11 mouse cellular contexts compared by ENCODE assay signal in the genomic region with DNA sequence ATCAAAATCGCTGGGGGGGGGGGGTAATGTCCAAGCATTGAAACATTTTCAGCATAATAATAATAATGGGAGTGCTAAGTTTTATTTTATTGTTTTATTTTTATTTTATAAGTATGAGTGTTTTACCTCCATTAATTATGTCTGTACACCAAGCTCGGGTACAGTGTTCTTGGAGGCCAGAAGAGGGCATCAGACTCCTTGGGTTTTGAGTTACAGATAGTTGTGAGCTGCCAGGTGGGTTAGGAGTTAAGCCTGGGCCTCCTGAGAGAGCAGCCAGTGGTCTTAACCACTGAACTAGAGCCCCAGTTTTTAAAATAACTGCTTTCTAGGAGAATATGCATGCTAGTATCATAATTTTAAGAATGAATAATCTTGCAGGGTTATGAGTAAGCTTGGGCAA. TPM values are rescaled to one million over a fixed set of nuclear protein-coding genes. Genes with fewer than 3 reads are reported as not detected.
DNase-seq lines count a peak whose midpoint lies in the region; ATAC-seq lines count a peak whose summit lies in the region.
"Had no signal": no experiment of that assay in that cellular context is flagged by ENCODE, and none has a peak within 500 bp of the region (broad histone marks: within the 10 kb centered on the region; RNA-seq: fewer than 3 reads in every experiment).

No protein-coding gene starts in this region.

- no peak overlapping the region for H3K27ac ChIP-seq in heart, embryonic 10.5 days
- H3K27ac ChIP-seq: hindbrain, embryonic 14.5 days; liver, embryonic 15.5 days had no signal

- peak; percentile 72 for DNase-seq in heart, embryonic 10.5 days (ENCODE audit: low spot score)
- DNase-seq in heart, adult 18-20 months, result no peak
- peak; percentile 33 for DNase-seq in retina, embryonic 14.5 days (ENCODE audit: low spot score)
- no peak for DNase-seq in retina, postnatal 1 day
- DNase-seq in thymus, postnatal 25 days, result peak; percentile 19
- no peak for DNase-seq in cerebellum, postnatal 4 days (ENCODE audit: low spot score in 2 of 2)
- no peak for DNase-seq in cerebellum, adult 18-20 months

- H3K4me1 ChIP-seq in heart, embryonic 10.5 days, result no peaks in the 10 kb centered on the region

- H3K4me3 ChIP-seq in heart, embryonic 10.5 days, result no peak overlapping the region
- H3K4me3 ChIP-seq: erythroblast, embryonic 14.5 days; liver, embryonic 15.5 days had no signal

- WGBS in heart, embryonic 10.5 days, result 23% methylated on average over 2 of the region's 2 CpGs

- no peaks in the 10 kb centered on the region for H3K36me3 ChIP-seq in heart, embryonic 10.5 days
- H3K36me3 ChIP-seq: liver, embryonic 15.5 days had no signal

- peak; percentile 67 for ATAC-seq in common myeloid progenitor, adult 5-6 weeks (replicated peaks; ENCODE audit: low read depth, poor library complexity, severe bottlenecking)

- no peaks in the 10 kb centered on the region for H3K27me3 ChIP-seq in heart, embryonic 10.5 days (ENCODE audit: insufficient read depth, poor library complexity, severe bottlenecking)
- H3K27me3 ChIP-seq: liver, embryonic 15.5 days had no signal

- no peaks in the 10 kb centered on the region for H3K9me3 ChIP-seq in heart, embryonic 10.5 days
- H3K9me3 ChIP-seq: liver, embryonic 15.5 days had no signal

RNA-seq across cellular contexts. Expression of a gene that starts 5.2 kb away (rescaled TPM):
- 31.7 and 33.2 TPM in 2 replicates for polyA plus RNA-seq in heart, embryonic 10.5 days (2016; fragmentation: Nextera tagmentation; extraction: Ambion mirVana)
- total RNA-seq in heart, adult 18-20 months (2021), result 10 to 100 TPM in 1 of 2 experiments, 1 to 10 TPM in 1; 8.8 to 11.0 TPM
- total RNA-seq in common myeloid progenitor, adult 5-6 weeks (2017), result 39.5 and 58.5 TPM in 2 replicates

RNA-seq across cellular contexts. Expression of a gene that starts 19.5 kb away (rescaled TPM):
- 5.3 and 9.3 TPM in 2 replicates for polyA plus RNA-seq in heart, embryonic 10.5 days (2016; fragmentation: Nextera tagmentation; extraction: Ambion mirVana)
- 10 to 100 TPM; 19.8 to 26.1 TPM for total RNA-seq in heart, adult 18-20 months (2021)
- not detected in 2 replicates for total RNA-seq in common myeloid progenitor, adult 5-6 weeks (2017)
- polyA plus RNA-seq: erythroblast, embryonic 14.5 days had no signal

RNA-seq across cellular contexts. Expression of a gene that starts 27.5 kb away (rescaled TPM):
- 159 and 182 TPM in 2 replicates for polyA plus RNA-seq in heart, embryonic 10.5 days (2016; fragmentation: Nextera tagmentation; extraction: Ambion mirVana)
- 10 to 100 TPM; 85.1 to 86.7 TPM for total RNA-seq in heart, adult 18-20 months (2021)
- total RNA-seq in common myeloid progenitor, adult 5-6 weeks (2017), result 166 and 196 TPM in 2 replicates

RNA-seq across cellular contexts. Expression of a gene that starts 27.6 kb away (rescaled TPM):
- 16.5 and 17.7 TPM in 2 replicates for polyA plus RNA-seq in heart, embryonic 10.5 days (2016; fragmentation: Nextera tagmentation; extraction: Ambion mirVana)
- total RNA-seq in heart, adult 18-20 months (2021), result 1 to 10 TPM; 2.4 to 4.9 TPM
- 13.7 and 23.6 TPM in 2 replicates for total RNA-seq in common myeloid progenitor, adult 5-6 weeks (2017)

Comparison
In these comparisons a context has a peak if more than half of its experiments do, and no peak if none do; other contexts are left out.
1. DNase-seq: peak in heart, embryonic 10.5 days (single experiment), retina, embryonic 14.5 days (single experiment) and thymus, postnatal 25 days (single experiment); none in heart, adult 18-20 months (0 of 2), retina, postnatal 1 day (single experiment), cerebellum, postnatal 4 days (0 of 2) and cerebellum, adult 18-20 months (0 of 2).
2. RNA of a gene that starts 19.5 kb away (total RNA-seq): 19.8 to 26.1 TPM in heart, adult 18-20 months; not detected in common myeloid progenitor, adult 5-6 weeks; every median in the first group is over 10 times any median in the second.